Mouse (Mus musculus): ENCODE measurements around the gene Foxp4. TPM values are rescaled to one million over a fixed set of nuclear protein-coding genes. Genes with fewer than 3 reads are reported as not detected.

The Foxp4 gene
- polyA plus RNA-seq, 1 experiment = 55.4 TPM

- DNase-seq = no peak
- Histone ChIP-seq H3K4me1 (ENCODE audit: control insufficient read depth, insufficient read depth, low read length) (peaks cover 5% of the 10 kb centered on the region; the same call in 1 of the 2 replicates), H3K4me3 (replicated peaks; ENCODE audit: insufficient read depth, low read depth, low read length) (no peak overlapping the region), H3K27ac (ENCODE audit: insufficient read depth, low read length) (no peak overlapping the region), H3K27me3 (ENCODE audit: control insufficient read depth, insufficient read depth, low read length) (no peaks in the 10 kb centered on the region)
- TF ChIP-seq POLR2A (IDR thresholded peaks at IDR 0.05; ENCODE audit: borderline replicate concordance, insufficient read depth, low read length) (no peak), CTCF (IDR thresholded peaks at IDR 0.05; ENCODE audit: borderline replicate concordance, insufficient read depth, low read depth, low read length) (no peak; the same call in 1 of the 2 replicates)
- over 99% methylated on average over 3 of the region's 3 CpGs for WGBS
These were observed 81.0 kb downstream of the Foxp4 start for GRCm38 (mm10) chr17:47843465-47843864.

GRCm38 (mm10) chr17:47841931-47842623, 82.4 kb downstream of the Foxp4 start:
- Histone ChIP-seq H3K4me1 (ENCODE audit: control insufficient read depth, insufficient read depth, low read length) (peaks cover 5% of the 10 kb centered on the region; the same call in 1 of the 2 replicates), H3K27me3 (ENCODE audit: control insufficient read depth, insufficient read depth, low read length) (no peaks in the 10 kb centered on the region), H3K4me3 (replicated peaks; ENCODE audit: insufficient read depth, low read depth, low read length) (no peak overlapping the region), H3K27ac (ENCODE audit: insufficient read depth, low read length) (no peak overlapping the region)
- DNase-seq = peak; percentile 65 to 75
- TF ChIP-seq CTCF (IDR thresholded peaks at IDR 0.05; ENCODE audit: borderline replicate concordance, insufficient read depth, low read depth, low read length) (no peak), POLR2A (IDR thresholded peaks at IDR 0.05; ENCODE audit: borderline replicate concordance, insufficient read depth, low read length) (no peak)
- 25% methylated on average over 19 of the region's 19 CpGs for WGBS

- TF ChIP-seq CTCF (IDR thresholded peaks at IDR 0.05; ENCODE audit: borderline replicate concordance, insufficient read depth, low read depth, low read length) (no peak), POLR2A (IDR thresholded peaks at IDR 0.05; ENCODE audit: borderline replicate concordance, insufficient read depth, low read length) (no peak)
- no peak overlapping the region for H3K4me3 ChIP-seq (replicated peaks; ENCODE audit: insufficient read depth, low read depth, low read length)
- WGBS = 51% methylated on average over 8 of the region's 8 CpGs
- DNase-seq = no peak
- H3K4me1 ChIP-seq (ENCODE audit: control insufficient read depth, insufficient read depth, low read length) = peaks cover 5% of the 10 kb centered on the region; the same call in 1 of the 2 replicates
- H3K27me3 ChIP-seq (ENCODE audit: control insufficient read depth, insufficient read depth, low read length) = no peaks in the 10 kb centered on the region
- H3K27ac ChIP-seq (ENCODE audit: insufficient read depth, low read length) = no peak overlapping the region
These were observed 82.9 kb downstream of the Foxp4 start for GRCm38 (mm10) chr17:47841521-47841920.

- Histone ChIP-seq H3K27me3 (ENCODE audit: control insufficient read depth, insufficient read depth, low read length) (peaks cover 4% of the 10 kb centered on the region; the same call in 1 of the 2 replicates), H3K4me3 (replicated peaks; ENCODE audit: insufficient read depth, low read depth, low read length) (no peak overlapping the region), H3K27ac (ENCODE audit: insufficient read depth, low read length) (no peak overlapping the region), H3K4me1 (ENCODE audit: control insufficient read depth, insufficient read depth, low read length) (peaks cover 5% of the 10 kb centered on the region; the same call in 1 of the 2 replicates)
- WGBS = 40% methylated on average over 6 of the region's 6 CpGs
- DNase-seq = no peak
- TF ChIP-seq CTCF (IDR thresholded peaks at IDR 0.05; ENCODE audit: borderline replicate concordance, insufficient read depth, low read depth, low read length) (no peak), POLR2A (IDR thresholded peaks at IDR 0.05; ENCODE audit: borderline replicate concordance, insufficient read depth, low read length) (no peak)
These were observed 86.6 kb downstream of the Foxp4 start for GRCm38 (mm10) chr17:47837808-47838207.

- peaks cover 4% of the 10 kb centered on the region; the same call in 1 of the 2 replicates for H3K27me3 ChIP-seq (ENCODE audit: control insufficient read depth, insufficient read depth, low read length)
- H3K4me1 ChIP-seq (ENCODE audit: control insufficient read depth, insufficient read depth, low read length) = no peaks in the 10 kb centered on the region; the same call in 1 of the 2 replicates
- TF ChIP-seq CTCF (IDR thresholded peaks at IDR 0.05; ENCODE audit: borderline replicate concordance, insufficient read depth, low read depth, low read length) = no peak
- TF ChIP-seq POLR2A (IDR thresholded peaks at IDR 0.05; ENCODE audit: borderline replicate concordance, insufficient read depth, low read length) = no peak
- no peak within 1 kb of the TSS for H3K4me3 ChIP-seq (replicated peaks; ENCODE audit: insufficient read depth, low read depth, low read length)
- no peak for DNase-seq
- no peak within 1 kb of the TSS for H3K27ac ChIP-seq (ENCODE audit: insufficient read depth, low read length)
- 10% methylated on average over 18 of the region's 18 CpGs for WGBS
These were observed 90.0 kb downstream of the Foxp4 start, which contains the start of gene Mdfi for GRCm38 (mm10) chr17:47834482-47834767. Mdfi (minus strand) TSS chr17:47834691.

GRCm38 (mm10) chr17:47833628-47834481, 90.6 kb downstream of the Foxp4 start:
- H3K27ac ChIP-seq (ENCODE audit: insufficient read depth, low read length) = no peak overlapping the region
- H3K4me3 ChIP-seq (replicated peaks; ENCODE audit: insufficient read depth, low read depth, low read length) = no peak overlapping the region
- peaks cover 4% of the 10 kb centered on the region; the same call in 1 of the 2 replicates for H3K27me3 ChIP-seq (ENCODE audit: control insufficient read depth, insufficient read depth, low read length)
- no peaks in the 10 kb centered on the region; the same call in 1 of the 2 replicates for H3K4me1 ChIP-seq (ENCODE audit: control insufficient read depth, insufficient read depth, low read length)
- no peak for DNase-seq
- TF ChIP-seq CTCF (IDR thresholded peaks at IDR 0.05; ENCODE audit: borderline replicate concordance, insufficient read depth, low read depth, low read length) (no peak), POLR2A (IDR thresholded peaks at IDR 0.05; ENCODE audit: borderline replicate concordance, insufficient read depth, low read length) (no peak)
- WGBS = 2% methylated on average over 45 of the region's 45 CpGs

- 1% methylated on average over 36 of the region's 45 CpGs for WGBS
- peaks cover 4% of the 10 kb centered on the region; the same call in 1 of the 2 replicates for H3K27me3 ChIP-seq (ENCODE audit: control insufficient read depth, insufficient read depth, low read length)
These were observed 91.3 kb downstream of the Foxp4 start for GRCm38 (mm10) chr17:47833029-47833627.

More at GRCm38 (mm10) chr17:47833029-47833627, 91.3 kb downstream of the Foxp4 start:
- Histone ChIP-seq H3K4me1 (ENCODE audit: control insufficient read depth, insufficient read depth, low read length) (no peaks in the 10 kb centered on the region; the same call in 1 of the 2 replicates), H3K4me3 (replicated peaks; ENCODE audit: insufficient read depth, low read depth, low read length) (no peak overlapping the region), H3K27ac (ENCODE audit: insufficient read depth, low read length) (no peak overlapping the region)
- DNase-seq = no peak
- TF ChIP-seq CTCF (IDR thresholded peaks at IDR 0.05; ENCODE audit: borderline replicate concordance, insufficient read depth, low read depth, low read length) = no peak
- no peak for TF ChIP-seq POLR2A (IDR thresholded peaks at IDR 0.05; ENCODE audit: borderline replicate concordance, insufficient read depth, low read length)
